Mouse (Mus musculus) hindbrain, embryonic 14.5 days (tissue): ENCODE measurements at regions not wholly inside any gene's neighbourhood (a gene's known extent, or its start where the extent isn't known, plus 50 kb on each side); places are given as distances from the start of the nearest gene placed in this dataset.

Source experiments
- ATAC-seq: fragments of 200-750 bp; cut with Nextera tagmentation; 2 replicates; pipeline ENCODE4 v1.8.0; 2017; ENCODE audit warnings: moderate number of reproducible peaks, mild to moderate bottlenecking, moderate TSS enrichment, moderate library complexity; ENCODE audit not compliant: low FRiP score
- DNase-seq: peaks from one replicate; pipeline ENCODE4 v3.0.0-alpha.2; 2015; ENCODE audit warnings: low spot score
- H3K27ac ChIP-seq: fragments of 300-500 bp; sonication (generic); 2 replicates; pipeline ENCODE4 v1.5.1; 2014; ENCODE audit warnings: mild to moderate bottlenecking, moderate library complexity
- H3K27me3 ChIP-seq: fragments of 300-500 bp; sonication (generic); 2 replicates; pipeline ENCODE4 v1.6.1; 2014; ENCODE audit warnings: mild to moderate bottlenecking, low read length, mixed read lengths; ENCODE audit not compliant: control insufficient read depth, insufficient read depth
- H3K36me3 ChIP-seq: fragments of 300-500 bp; sonication (generic); replicated peaks from 2 replicates; pipeline ENCODE4 v1.6.1; 2014; ENCODE audit not compliant: control insufficient read depth, insufficient read depth
- H3K4me1 ChIP-seq: fragments of 300-500 bp; sonication (generic); replicated peaks from 2 replicates; pipeline ENCODE4 v1.6.1; 2014; ENCODE audit warnings: antibody characterized with exemption, low read length, mixed read lengths; ENCODE audit not compliant: control insufficient read depth, insufficient read depth
- H3K4me2 ChIP-seq: fragments of 300-500 bp; sonication (generic); replicated peaks from 2 replicates; pipeline ENCODE4 v1.6.1; 2014; ENCODE audit warnings: mild to moderate bottlenecking, moderate library complexity
- H3K4me3 ChIP-seq: fragments of 300-500 bp; sonication (generic); replicated peaks from 2 replicates; pipeline ENCODE4 v1.5.1; 2014; ENCODE audit warnings: mild to moderate bottlenecking, low read length
- H3K9ac ChIP-seq: fragments of 300-500 bp; sonication (generic); 2 replicates; pipeline ENCODE4 v1.6.1; 2014
- H3K9me3 ChIP-seq: fragments of 300-500 bp; sonication (generic); 2 replicates; pipeline ENCODE4 v1.6.1; 2016; ENCODE audit warnings: low read length; ENCODE audit not compliant: control insufficient read depth
- WGBS: fragments of 180-500 bp; shearing (Covaris S2); extraction: QIAGEN DNeasy Blood & Tissue Kit; methylation state at CpG from one replicate; pipeline ENCODE4 v1.1.7; 2014; 5-methylcytosine and 5-hydroxymethylcytosine counted together

DNA sequence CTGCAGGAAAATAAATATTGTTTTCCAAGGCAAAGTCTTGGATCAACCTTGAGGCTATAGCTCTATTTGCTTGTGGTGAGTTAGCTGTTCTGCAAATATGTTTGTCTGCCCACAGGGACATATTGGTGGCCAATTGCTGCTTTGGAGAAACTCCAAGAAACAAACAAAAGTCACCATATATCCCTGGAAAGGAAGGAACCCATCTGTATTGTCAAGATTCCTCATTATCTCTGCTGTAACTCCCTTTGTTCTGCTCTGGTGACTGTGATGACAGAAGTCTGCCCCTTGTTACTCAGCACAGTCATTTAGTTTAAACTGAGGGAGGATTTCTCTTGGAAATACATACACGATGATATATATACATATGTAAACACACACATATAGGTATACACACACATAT, 123.3 kb upstream of the Nr5a2 start:
- DNase-seq = no peak
- no peak overlapping the region for H3K27ac ChIP-seq

DNA sequence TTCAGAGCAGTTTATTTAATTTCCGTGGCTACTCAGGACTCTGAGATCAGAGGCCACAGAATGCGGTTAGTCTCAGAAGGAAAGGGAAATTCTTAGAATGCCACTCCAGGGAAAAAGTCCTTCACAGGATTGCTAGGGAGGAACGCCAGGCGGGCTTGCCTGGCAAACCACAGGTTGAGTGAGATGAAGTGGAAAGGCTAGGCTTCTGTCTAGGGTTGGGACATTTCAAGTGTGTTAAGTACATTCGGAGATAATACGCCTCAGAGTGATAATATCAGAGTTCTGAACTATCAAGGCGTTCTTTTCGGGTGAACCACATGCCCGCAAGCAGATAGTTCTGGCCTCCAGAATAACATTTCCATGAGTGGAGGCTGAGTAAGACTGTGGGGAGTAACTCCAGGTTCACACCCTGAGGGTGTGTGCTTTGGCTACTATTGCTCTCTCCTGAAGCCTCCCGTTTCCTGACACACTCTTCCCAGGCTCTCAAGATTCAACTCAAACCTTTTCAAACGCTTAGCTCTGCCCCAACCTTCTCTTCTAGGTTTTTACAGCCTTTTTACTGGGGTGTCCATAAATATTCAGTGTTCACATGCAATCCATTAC, 119.3 kb upstream of the Nr5a2 start:
- 84% methylated on average over 11 of the region's 11 CpGs for WGBS
- Histone ChIP-seq H3K27me3 (no peaks in the 10 kb centered on the region), H3K9me3 (no peaks in the 10 kb centered on the region), H3K4me2 (no peak overlapping the region), H3K27ac (no peak overlapping the region), H3K4me3 (no peak overlapping the region), H3K4me1 (no peaks in the 10 kb centered on the region), H3K9ac (no peak overlapping the region), H3K36me3 (no peaks in the 10 kb centered on the region)
- ATAC-seq = no peak
- DNase-seq = no peak

More for the DNA sequence above, 123.3 kb upstream of the Nr5a2 start:
- Histone ChIP-seq H3K9ac (no peak overlapping the region), H3K36me3 (no peaks in the 10 kb centered on the region), H3K4me1 (no peaks in the 10 kb centered on the region), H3K9me3 (no peaks in the 10 kb centered on the region), H3K4me3 (no peak overlapping the region), H3K27me3 (no peaks in the 10 kb centered on the region), H3K4me2 (no peak overlapping the region)
- WGBS = 78% methylated on average over 1 of the region's 1 CpGs
- ATAC-seq = no peak

DNA sequence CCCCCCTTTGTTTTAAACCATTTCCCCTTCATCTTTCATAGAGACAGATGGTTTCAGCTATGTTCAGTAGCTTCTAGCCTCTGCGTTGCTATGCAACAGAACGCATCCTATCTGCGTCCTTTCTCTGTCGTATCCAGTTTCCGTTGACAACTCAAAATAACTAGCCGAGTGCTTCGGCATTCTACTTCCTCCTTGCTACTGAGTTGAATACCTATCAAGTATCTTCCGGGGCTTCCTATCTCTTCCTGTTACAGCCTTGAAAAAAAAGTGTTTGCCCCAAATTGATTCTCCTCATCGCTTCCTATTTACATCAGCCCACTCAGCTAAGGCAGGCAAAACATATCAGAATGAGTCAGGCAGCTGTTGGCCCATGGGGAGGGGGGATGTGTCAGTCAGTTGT, 114.5 kb upstream of the Nr5a2 start:
- no peak overlapping the region for H3K27ac ChIP-seq

DNA sequence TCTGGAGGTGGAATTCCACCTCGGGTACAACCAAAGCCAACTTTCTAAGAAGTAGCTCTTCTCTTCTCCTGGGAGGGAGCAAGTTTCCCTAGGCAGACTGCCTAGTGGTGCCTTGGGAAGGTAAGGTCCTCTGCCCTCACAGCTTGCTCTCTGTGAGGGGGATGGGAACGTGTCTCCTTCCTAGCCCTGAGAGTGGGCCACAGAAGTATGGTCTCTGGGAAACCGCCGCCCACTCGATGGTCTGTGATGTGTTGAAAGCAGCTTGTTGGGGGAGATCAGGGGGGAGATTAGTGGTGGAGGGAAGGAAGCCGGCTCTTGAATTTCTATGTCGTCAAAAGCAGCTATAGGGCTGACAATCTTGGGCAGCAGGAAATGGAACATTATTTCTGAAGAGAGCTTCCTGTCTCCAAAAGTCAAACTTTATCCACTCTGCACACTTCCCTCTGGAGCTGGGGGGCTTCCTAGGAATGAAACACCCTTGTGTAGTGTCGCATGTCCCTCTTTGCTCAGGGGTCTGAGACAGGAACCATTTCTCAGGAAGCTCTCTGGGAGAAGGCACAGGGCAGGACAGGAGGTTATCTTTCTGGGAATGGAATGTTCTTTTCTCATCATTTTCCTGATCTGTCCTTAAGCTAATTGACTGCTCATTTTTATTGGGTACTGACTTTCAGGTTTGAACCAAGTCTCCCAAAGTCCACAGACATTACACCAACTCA, 113.8 kb upstream of the Nr5a2 start:
- no peaks in the 10 kb centered on the region for H3K9me3 ChIP-seq
- H3K4me1 ChIP-seq = 0 out of 2 replicates have a peak, but pooled peaks cover 4% of the 10 kb centered on the region
- ATAC-seq (no peak), DNase-seq (no peak)
- no peak overlapping the region for H3K27ac ChIP-seq
- no peaks in the 10 kb centered on the region for H3K27me3 ChIP-seq
- no peak overlapping the region for H3K9ac ChIP-seq
- H3K4me3 ChIP-seq = no peak overlapping the region
- H3K4me2 ChIP-seq = no peak overlapping the region
- no peaks in the 10 kb centered on the region for H3K36me3 ChIP-seq
- 78% methylated on average over 8 of the region's 8 CpGs for WGBS

More for the DNA sequence above, 114.5 kb upstream of the Nr5a2 start:
- H3K36me3 ChIP-seq = no peaks in the 10 kb centered on the region
- DNase-seq = peak; percentile 63
- ATAC-seq = peak; percentile 70; the same call in 1 of the 2 replicates
- H3K4me1 ChIP-seq = 0 out of 2 replicates have a peak, but pooled peaks cover 4% of the 10 kb centered on the region
- H3K27me3 ChIP-seq = no peaks in the 10 kb centered on the region
- H3K4me2 ChIP-seq = peak overlapping the region; percentile 37
- 43% methylated on average over 9 of the region's 9 CpGs for WGBS
- H3K9me3 ChIP-seq = no peaks in the 10 kb centered on the region
- H3K4me3 ChIP-seq = no peak overlapping the region
- H3K9ac ChIP-seq = no peak overlapping the region

DNA sequence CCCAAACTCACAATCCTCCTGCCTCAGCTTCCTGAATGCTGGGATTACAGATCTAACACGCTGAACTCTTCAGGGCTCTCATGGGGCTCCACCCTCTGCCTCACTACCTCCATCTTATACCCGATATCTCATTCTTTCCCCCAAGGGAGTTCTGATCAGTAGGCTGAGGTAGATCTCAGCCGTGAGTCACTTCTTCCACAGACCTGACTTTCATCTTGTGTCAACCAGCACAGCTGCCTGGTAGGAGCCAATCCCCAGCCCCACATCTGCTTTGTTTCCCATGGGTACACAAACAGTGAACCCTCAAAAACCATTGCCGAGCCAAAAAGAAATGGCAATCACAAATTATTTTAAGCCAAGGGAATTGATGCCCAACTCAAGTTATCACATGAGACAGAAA, 100.7 kb upstream of the Nr5a2 start:
- Histone ChIP-seq H3K36me3 (no peaks in the 10 kb centered on the region), H3K27me3 (no peaks in the 10 kb centered on the region), H3K9me3 (no peaks in the 10 kb centered on the region), H3K4me3 (no peak overlapping the region), H3K27ac (no peak overlapping the region), H3K4me2 (no peak overlapping the region), H3K9ac (no peak overlapping the region), H3K4me1 (no peaks in the 10 kb centered on the region)
- 87% methylated on average over 4 of the region's 4 CpGs for WGBS
- DNase-seq = no peak
- ATAC-seq = no peak

DNA sequence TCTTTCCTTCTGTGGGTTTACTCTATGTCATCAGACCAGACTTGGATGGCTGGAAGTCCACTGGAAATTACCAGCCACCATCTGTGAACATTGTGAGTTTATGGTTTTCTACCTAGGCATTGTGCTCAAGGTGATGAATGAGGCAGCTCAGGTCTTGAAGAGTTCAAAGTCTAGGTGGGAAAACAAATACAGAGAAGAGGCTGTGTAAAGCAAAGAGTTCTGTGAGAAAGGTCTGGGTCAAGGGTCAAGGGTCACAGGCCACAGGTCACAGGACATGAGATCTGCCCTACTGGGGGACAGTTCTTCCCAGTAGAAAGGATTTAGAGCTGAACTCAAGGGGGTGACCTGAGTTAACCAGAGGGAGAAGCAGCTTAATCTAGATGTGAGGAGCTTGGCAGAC, 92.9 kb upstream of the Nr5a2 start:
- Histone ChIP-seq H3K27ac (no peak overlapping the region), H3K9ac (no peak overlapping the region), H3K4me3 (no peak overlapping the region), H3K4me1 (no peaks in the 10 kb centered on the region), H3K4me2 (no peak overlapping the region), H3K27me3 (no peaks in the 10 kb centered on the region), H3K36me3 (no peaks in the 10 kb centered on the region), H3K9me3 (no peaks in the 10 kb centered on the region)
- ATAC-seq (no peak), DNase-seq (no peak)

DNA sequence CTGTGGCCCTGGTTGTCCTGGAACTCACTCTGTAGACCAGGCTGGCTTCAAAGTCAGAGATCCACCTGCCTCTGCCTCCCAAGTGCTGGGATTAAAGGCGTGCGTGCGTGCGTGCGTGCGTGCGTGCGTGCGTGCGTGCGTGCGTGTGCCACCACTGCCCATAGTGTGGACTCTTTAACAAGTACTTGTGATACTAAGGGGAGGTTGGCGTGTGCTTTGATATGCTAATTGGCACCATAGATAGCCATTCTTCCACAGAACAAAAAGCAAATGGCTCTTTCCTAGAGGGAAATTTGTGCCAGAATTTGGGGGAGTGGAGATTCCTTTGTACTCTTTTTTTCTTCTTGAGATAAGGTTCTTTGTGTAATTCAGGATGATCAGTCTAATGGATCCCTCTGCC, 91.3 kb upstream of the Nr5a2 start:
- 77% methylated on average over 13 of the region's 13 CpGs for WGBS
- no peak overlapping the region for H3K9ac ChIP-seq
- ATAC-seq = no peak
- no peak for DNase-seq
- H3K4me2 ChIP-seq = no peak overlapping the region
- no peaks in the 10 kb centered on the region for H3K27me3 ChIP-seq
- H3K4me3 ChIP-seq = no peak overlapping the region
- no peaks in the 10 kb centered on the region for H3K36me3 ChIP-seq
- no peaks in the 10 kb centered on the region for H3K4me1 ChIP-seq
- H3K9me3 ChIP-seq = no peaks in the 10 kb centered on the region
- H3K27ac ChIP-seq = no peak overlapping the region

DNA sequence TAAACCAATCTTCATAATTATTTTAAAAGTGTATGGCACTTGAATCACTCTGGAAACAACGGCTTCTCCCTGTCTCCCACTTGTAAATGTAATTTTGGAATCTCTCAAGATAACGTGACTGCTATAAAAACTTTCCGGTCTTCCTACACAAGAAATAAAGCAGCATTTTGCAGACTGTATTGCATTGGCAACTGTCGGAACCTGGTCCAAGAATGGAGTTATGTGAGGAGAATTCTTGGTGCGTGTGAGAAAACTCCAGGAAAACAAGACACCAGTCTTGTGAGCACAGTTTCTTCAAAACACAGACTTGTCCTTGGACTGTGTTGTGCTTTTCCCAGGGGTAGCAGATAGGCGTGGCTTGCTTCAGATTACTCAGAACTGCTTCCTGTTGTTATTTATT, 83.8 kb upstream of the Nr5a2 start:
- ATAC-seq = no peak

DNA sequence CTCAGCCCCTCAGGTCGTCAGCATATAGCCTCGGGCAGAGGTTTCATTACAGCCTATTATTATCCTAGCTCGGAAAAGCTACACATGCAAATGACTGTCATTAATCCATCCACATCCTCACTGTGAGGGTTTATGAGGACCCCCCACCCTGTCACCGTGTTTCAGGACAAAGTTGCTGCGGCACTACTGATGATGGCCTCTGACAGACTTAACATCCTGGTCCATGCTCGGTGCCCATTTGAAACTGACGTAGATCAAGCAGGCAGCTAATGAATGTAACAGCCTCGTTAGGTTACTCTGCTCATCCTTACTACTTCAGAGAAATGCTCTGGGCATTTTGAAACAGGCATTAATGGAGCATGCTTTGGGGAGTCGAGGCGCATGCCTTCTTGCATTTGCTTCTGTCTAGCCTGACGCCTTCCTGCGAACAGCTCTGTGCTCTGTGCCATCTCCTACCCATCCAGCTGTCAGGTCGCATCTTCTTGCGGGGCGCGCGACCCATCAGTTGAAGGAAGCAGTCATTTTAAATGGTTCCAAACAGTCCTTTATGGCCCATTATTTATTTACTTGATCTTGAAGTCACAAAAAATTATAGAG, 82.3 kb upstream of the Nr5a2 start:
- H3K4me1 ChIP-seq = no peaks in the 10 kb centered on the region
- DNase-seq (no peak), ATAC-seq (no peak)
- H3K9ac ChIP-seq = no peak overlapping the region
- H3K9me3 ChIP-seq = no peaks in the 10 kb centered on the region
- no peaks in the 10 kb centered on the region for H3K36me3 ChIP-seq
- WGBS = 74% methylated on average over 17 of the region's 17 CpGs
- no peak overlapping the region for H3K27ac ChIP-seq
- H3K27me3 ChIP-seq = no peaks in the 10 kb centered on the region
- H3K4me2 ChIP-seq = no peak overlapping the region
- no peak overlapping the region for H3K4me3 ChIP-seq

More for the DNA sequence above, 83.8 kb upstream of the Nr5a2 start:
- Histone ChIP-seq H3K27me3 (no peaks in the 10 kb centered on the region), H3K36me3 (no peaks in the 10 kb centered on the region), H3K9me3 (no peaks in the 10 kb centered on the region), H3K4me2 (no peak overlapping the region), H3K27ac (no peak overlapping the region), H3K9ac (no peak overlapping the region), H3K4me3 (no peak overlapping the region), H3K4me1 (no peaks in the 10 kb centered on the region)
- DNase-seq = no peak
- WGBS = 94% methylated on average over 6 of the region's 6 CpGs
